Mouse (Mus musculus): ENCODE measurements around the gene Med21.

- TF ChIP-seq POLR2A (IDR thresholded peaks at IDR 0.05; ENCODE audit: low read depth, low read length) (no peak), CTCF (conservative IDR thresholded peaks at IDR 0.05; ENCODE audit: insufficient read depth, insufficient read length, low read depth, low read length) (no peak)
Observed at GRCm38 (mm10) chr6:146688010-146688409, 45.7 kb downstream of the Med21 start.

All from kidney, adult 2 months (tissue).